11 mouse cellular contexts compared by ENCODE assay signal in the genomic region with DNA sequence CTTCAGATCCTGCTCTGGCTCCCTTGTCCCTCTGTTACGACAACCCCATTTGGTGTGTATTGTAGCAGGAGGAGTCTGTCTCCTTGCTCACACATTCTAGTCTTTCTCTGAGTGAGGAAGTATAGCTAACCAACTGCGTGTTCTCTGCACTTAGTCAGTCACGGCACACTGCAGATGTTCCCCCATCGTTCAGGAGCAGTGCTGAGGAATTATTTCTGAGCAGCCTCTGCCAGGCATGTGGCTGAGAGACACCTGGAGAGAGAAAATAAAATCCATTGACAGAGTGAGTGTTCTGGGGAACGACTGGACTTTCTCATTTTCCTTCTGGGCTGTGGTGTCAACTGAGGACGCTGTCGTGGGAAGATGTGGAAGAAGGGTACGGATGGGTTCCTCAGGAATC. TPM values are rescaled to one million over a fixed set of nuclear protein-coding genes. Genes with fewer than 3 reads are reported as not detected.
A peak's percentile ranks its signal among the peaks of the same experiment; 100 is the strongest.
DNase-seq lines count a peak whose midpoint lies in the region; ATAC-seq and TF ChIP-seq lines count a peak whose summit lies in the region.
"Had no signal": no experiment of that assay in that cellular context is flagged by ENCODE, and none has a peak within 500 bp of the region (broad histone marks: within the 10 kb centered on the region; RNA-seq: fewer than 3 reads in every experiment).

No protein-coding gene starts in this region.

- H3K36me3 ChIP-seq in embryonic facial prominence, embryonic 12.5 days: no peaks in the 10 kb centered on the region
- no peaks in the 10 kb centered on the region for H3K36me3 ChIP-seq in forebrain, postnatal 0 days (ENCODE audit: insufficient read depth)
- H3K36me3 ChIP-seq in midbrain, embryonic 16.5 days (ENCODE audit: control insufficient read depth, insufficient read depth, low read length): no peaks in the 10 kb centered on the region

- TF ChIP-seq CTCF in layer of hippocampus, adult 2 months (conservative IDR thresholded peaks at IDR 0.05): no peak
- TF ChIP-seq CTCF in forebrain, postnatal 0 days (IDR thresholded peaks at IDR 0.05; ENCODE audit: low read depth): no peak

- no peak for ATAC-seq in embryonic facial prominence, embryonic 12.5 days (ENCODE audit: insufficient number of reproducible peaks, insufficient read depth, low FRiP score, low TSS enrichment)
- peak; percentile 32; the same call in 1 of the 2 replicates for ATAC-seq in forebrain, postnatal 0 days
- ATAC-seq in midbrain, embryonic 16.5 days: peak; percentile 18; the same call in 1 of the 2 replicates
- ATAC-seq in activated CD4-positive, CD25-positive, alpha-beta regulatory T cell, adult 4 months: no peak

- 0 out of 2 replicates have a peak overlapping the region, but pooled peaks have one; percentile 88 for H3K27ac ChIP-seq in layer of hippocampus, adult 2 months
- H3K27ac ChIP-seq in embryonic facial prominence, embryonic 12.5 days: no peak overlapping the region
- no peak overlapping the region for H3K27ac ChIP-seq in forebrain, postnatal 0 days (ENCODE audit: low read depth, low read length)
- H3K27ac ChIP-seq in midbrain, embryonic 16.5 days (ENCODE audit: low read length): peak overlapping the region; percentile 34; the same call in 1 of the 2 replicates

- 27% methylated on average over 8 of the region's 8 CpGs for WGBS in embryonic facial prominence, embryonic 12.5 days
- 19% methylated on average over 8 of the region's 8 CpGs for WGBS in forebrain, postnatal 0 days
- 22% methylated on average over 8 of the region's 8 CpGs for WGBS in midbrain, embryonic 16.5 days

- H3K4me3 ChIP-seq in layer of hippocampus, adult 2 months: no peak overlapping the region
- no peak overlapping the region for H3K4me3 ChIP-seq in embryonic facial prominence, embryonic 12.5 days
- H3K4me3 ChIP-seq in forebrain, postnatal 0 days (ENCODE audit: low read depth, low read length): no peak overlapping the region
- H3K4me3 ChIP-seq in midbrain, embryonic 16.5 days (ENCODE audit: low read depth, low read length): no peak overlapping the region

- peaks cover 27% of the 10 kb centered on the region for H3K4me1 ChIP-seq in embryonic facial prominence, embryonic 12.5 days
- 0 out of 2 replicates have a peak, but pooled peaks cover 15% of the 10 kb centered on the region for H3K4me1 ChIP-seq in forebrain, postnatal 0 days (ENCODE audit: insufficient read depth)
- H3K4me1 ChIP-seq in midbrain, embryonic 16.5 days (ENCODE audit: control insufficient read depth, insufficient read depth, low read length): peaks cover 25% of the 10 kb centered on the region

- no peaks in the 10 kb centered on the region for H3K27me3 ChIP-seq in embryonic facial prominence, embryonic 12.5 days
- H3K27me3 ChIP-seq in forebrain, postnatal 0 days (ENCODE audit: insufficient read depth, low read length): no peaks in the 10 kb centered on the region
- H3K27me3 ChIP-seq in midbrain, embryonic 16.5 days (ENCODE audit: control insufficient read depth, insufficient read depth, low read depth, low read length): no peaks in the 10 kb centered on the region

- no peak overlapping the region for H3K9ac ChIP-seq in embryonic facial prominence, embryonic 12.5 days
- H3K9ac ChIP-seq in forebrain, postnatal 0 days: peak overlapping the region; percentile 42
- H3K9ac ChIP-seq in midbrain, embryonic 16.5 days (ENCODE audit: low read depth, low read length): 0 out of 2 replicates have a peak overlapping the region, but pooled peaks have one; percentile 17

- peak overlapping the region; percentile 55 for H3K4me2 ChIP-seq in embryonic facial prominence, embryonic 12.5 days (replicated peaks)
- peak overlapping the region; percentile 57 for H3K4me2 ChIP-seq in forebrain, postnatal 0 days (ENCODE audit: low read depth)
- H3K4me2 ChIP-seq in midbrain, embryonic 16.5 days (ENCODE audit: low read length): peak overlapping the region; percentile 60

- no peaks in the 10 kb centered on the region for H3K9me3 ChIP-seq in embryonic facial prominence, embryonic 12.5 days
- no peaks in the 10 kb centered on the region for H3K9me3 ChIP-seq in forebrain, postnatal 0 days (ENCODE audit: low read length)
- H3K9me3 ChIP-seq in midbrain, embryonic 16.5 days (replicated peaks; ENCODE audit: control insufficient read depth, low read length, poor library complexity, severe bottlenecking): no peaks in the 10 kb centered on the region

- no peak for DNase-seq in layer of hippocampus, adult 2 months (ENCODE audit: low spot score in 2 of 2)
- DNase-seq in layer of hippocampus, postnatal 14 days (ENCODE audit: low spot score in 2 of 2): no peak
- no peak for DNase-seq in forebrain, postnatal 0 days
- DNase-seq in ovary, adult 18-20 months (ENCODE audit: low spot score): no peak
- DNase-seq in heart, postnatal 10 days: no peak

- intact Hi-C loops in heart, postnatal 10 days (cut with DNase I): loop anchor here (5.0 kb wide), 1 partner anchor 136 kb away; no protein-coding TSS in a partner anchor

RNA-seq across cellular contexts. Expression of a gene that starts 54.5 kb away (rescaled TPM):
- total RNA-seq in layer of hippocampus, adult 2 months (2021): not detected
- total RNA-seq in layer of hippocampus, postnatal 14 days (2021): not detected
- polyA plus RNA-seq in embryonic facial prominence, embryonic 12.5 days (2016; fragmentation: Nextera tagmentation; extraction: Ambion mirVana): not detected in 2 replicates
- total RNA-seq in forebrain, postnatal 0 days (2014; rRNA removed): not detected in 2 replicates
- polyA plus RNA-seq in forebrain, postnatal 0 days (2015; fragmentation: Nextera tagmentation; extraction: Ambion mirVana): not detected in 2 replicates
- not detected in 2 replicates for polyA plus RNA-seq in midbrain, embryonic 16.5 days (2015; fragmentation: Nextera tagmentation; extraction: Ambion mirVana)
- polyA plus RNA-seq in activated CD4-positive, CD25-positive, alpha-beta regulatory T cell, adult 4 months (2017; shearing (Covaris generic)): not detected
- not detected for total RNA-seq in heart, postnatal 10 days (2021)
- total RNA-seq: heart, postnatal 36 days; left cerebral cortex, postnatal 4 days had no signal
- polyA plus RNA-seq: gonadal fat pad, adult 2 months had no signal

Comparison
In these comparisons a context has a peak if more than half of its experiments do, and no peak if none do; other contexts are left out.
1. H3K27ac ChIP-seq: peak in layer of hippocampus, adult 2 months (single experiment) and midbrain, embryonic 16.5 days (single experiment); none in embryonic facial prominence, embryonic 12.5 days (single experiment) and forebrain, postnatal 0 days (single experiment).
2. ATAC-seq: peak in forebrain, postnatal 0 days (single experiment) and midbrain, embryonic 16.5 days (single experiment); none in embryonic facial prominence, embryonic 12.5 days (single experiment) and activated CD4-positive, CD25-positive, alpha-beta regulatory T cell, adult 4 months (single experiment).
3. Peak in every context shown above with its lines, with median percentiles within 50 percentile points of each other: H3K4me2 ChIP-seq.